Mouse (Mus musculus) forebrain, embryonic 16.5 days (tissue): ENCODE measurements around the gene H1f0. TPM values are rescaled to one million over a fixed set of nuclear protein-coding genes. Genes with fewer than 3 reads are reported as not detected.

Experiments
- ATAC-seq: fragments of 200-750 bp; cut with Nextera tagmentation; 2 replicates; pipeline ENCODE4 v1.8.0; 2017; ENCODE audit warnings: mild to moderate bottlenecking, moderate library complexity
- H3K27ac ChIP-seq: fragments of 300-500 bp; sonication (generic); 2 replicates; pipeline ENCODE4 v1.5.1; 2014; ENCODE audit warnings: low read length, control low read depth
- H3K27me3 ChIP-seq: fragments of 300-500 bp; sonication (generic); replicated peaks from 2 replicates; pipeline ENCODE4 v1.6.1; 2014; ENCODE audit warnings: low read length; ENCODE audit not compliant: control insufficient read depth, insufficient read depth
- H3K36me3 ChIP-seq: fragments of 300-500 bp; sonication (generic); 2 replicates; pipeline ENCODE4 v1.6.1; 2014; ENCODE audit not compliant: control insufficient read depth, insufficient read depth
- H3K4me1 ChIP-seq: fragments of 300-500 bp; sonication (generic); replicated peaks from 2 replicates; pipeline ENCODE4 v1.6.1; 2014; ENCODE audit warnings: low read length; ENCODE audit not compliant: control insufficient read depth, insufficient read depth
- H3K4me2 ChIP-seq: fragments of 300-500 bp; sonication (generic); 2 replicates; pipeline ENCODE4 v1.6.1; 2014; ENCODE audit warnings: mild to moderate bottlenecking, low read length, control low read depth
- H3K4me3 ChIP-seq: fragments of 300-500 bp; sonication (generic); replicated peaks from 2 replicates; pipeline ENCODE4 v1.5.1; 2014; ENCODE audit warnings: mild to moderate bottlenecking, low read length, control low read depth
- H3K9ac ChIP-seq: fragments of 300-500 bp; sonication (generic); replicated peaks from 2 replicates; pipeline ENCODE4 v1.6.1; 2014; ENCODE audit warnings: low read depth, low read length, control low read depth
- H3K9me3 ChIP-seq: fragments of 300-500 bp; sonication (generic); 2 replicates; pipeline ENCODE4 v1.6.1; 2016; ENCODE audit warnings: low read length; ENCODE audit not compliant: control insufficient read depth
- WGBS: fragments of 180-500 bp; shearing (Covaris S2); extraction: QIAGEN DNeasy Blood & Tissue Kit; methylation state at CpG from one replicate; pipeline ENCODE4 v1.1.7; 2014; 5-methylcytosine and 5-hydroxymethylcytosine counted together
- polyA plus RNA-seq: library from polyadenylated mRNA; unstranded; fragments of >200 nt; fragmentation: Nextera tagmentation; extraction: Ambion mirVana; gene quantifications from 2 replicates; pipeline ENCODE4 v1.2.1, GENCODE M21; 2015

Gene H1f0
- polyA plus RNA-seq, 1 experiment from 2014 or later = 403 TPM

GRCm38 (mm10) chr15:78989152-78990092, 38.8 kb upstream of the H1f0 start:
- ATAC-seq = no peak

GRCm38 (mm10) chr15:78990093-78990463, 38.2 kb upstream of the H1f0 start:
- H3K36me3 ChIP-seq = peaks cover 19% of the 10 kb centered on the region
- H3K27me3 ChIP-seq = no peaks in the 10 kb centered on the region
- no peak overlapping the region for H3K9ac ChIP-seq
- peaks cover 12% of the 10 kb centered on the region for H3K4me1 ChIP-seq
- no peak for ATAC-seq
- H3K4me3 ChIP-seq = no peak overlapping the region
- 94% methylated on average over 9 of the region's 9 CpGs for WGBS
- H3K4me2 ChIP-seq = no peak overlapping the region
- no peak overlapping the region for H3K27ac ChIP-seq
- no peaks in the 10 kb centered on the region for H3K9me3 ChIP-seq

More at GRCm38 (mm10) chr15:78989152-78990092, 38.8 kb upstream of the H1f0 start:
- H3K4me1 ChIP-seq = peaks cover 12% of the 10 kb centered on the region
- H3K27ac ChIP-seq = peak overlapping the region; percentile 0; the same call in 1 of the 2 replicates
- H3K9ac ChIP-seq = no peak overlapping the region
- no peak overlapping the region for H3K4me2 ChIP-seq
- no peak overlapping the region for H3K4me3 ChIP-seq
- H3K27me3 ChIP-seq = no peaks in the 10 kb centered on the region
- peaks cover 15% of the 10 kb centered on the region; the same call in 1 of the 2 replicates for H3K36me3 ChIP-seq
- H3K9me3 ChIP-seq = no peaks in the 10 kb centered on the region
- WGBS = 85% methylated on average over 14 of the region's 14 CpGs

DNA sequence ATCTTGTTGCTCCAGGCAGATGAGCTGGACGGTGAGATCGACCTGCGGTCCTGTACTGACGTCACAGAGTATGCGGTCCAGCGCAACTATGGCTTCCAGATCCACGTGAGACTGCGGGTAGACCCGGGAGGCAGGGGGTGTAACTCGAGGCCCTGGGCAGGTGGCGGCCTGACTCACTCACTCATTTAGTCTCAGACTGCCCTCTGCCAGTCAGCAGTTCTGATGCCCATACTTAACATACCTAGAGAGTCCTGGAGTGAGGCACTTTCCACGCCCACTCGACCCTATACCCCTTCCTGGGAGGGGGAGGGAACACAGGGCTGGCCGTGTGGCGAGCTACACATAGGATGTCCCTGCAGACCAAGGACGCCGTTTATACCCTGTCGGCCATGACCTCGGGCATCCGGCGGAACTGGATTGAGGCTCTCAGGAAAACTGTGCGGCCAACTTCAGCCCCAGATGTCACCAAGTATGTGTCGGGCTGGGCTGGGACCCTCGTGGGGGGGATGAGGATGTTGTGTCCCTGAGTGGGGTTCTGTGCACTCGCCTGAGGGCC, 37.2 kb upstream of the H1f0 start:
- H3K4me1 ChIP-seq = peaks cover 12% of the 10 kb centered on the region
- H3K27me3 ChIP-seq = no peaks in the 10 kb centered on the region
- H3K4me2 ChIP-seq = no peak overlapping the region
- no peaks in the 10 kb centered on the region for H3K9me3 ChIP-seq
- no peak overlapping the region for H3K4me3 ChIP-seq
- peaks cover 23% of the 10 kb centered on the region for H3K36me3 ChIP-seq
- WGBS = 94% methylated on average over 25 of the region's 25 CpGs
- ATAC-seq = no peak
- H3K9ac ChIP-seq = no peak overlapping the region
- no peak overlapping the region for H3K27ac ChIP-seq

DNA sequence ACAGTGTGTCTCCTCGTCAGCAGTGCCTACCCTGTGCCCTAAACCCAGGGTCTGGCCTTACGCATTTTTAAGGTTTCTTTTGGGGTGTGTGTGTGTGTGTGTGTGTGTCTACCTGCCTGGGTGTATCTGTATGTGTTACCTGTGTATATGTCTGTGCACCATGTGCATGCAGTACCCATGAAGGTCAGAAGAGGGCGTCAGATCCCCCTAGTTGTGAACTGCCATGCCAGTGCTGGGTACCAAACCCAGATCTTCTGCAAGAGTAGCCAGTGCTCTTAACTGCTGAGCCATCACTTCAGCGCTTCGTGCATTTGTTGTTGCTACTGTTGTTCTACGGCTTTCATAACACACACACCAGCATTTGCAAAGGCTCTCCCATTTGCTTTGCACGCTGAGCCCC, 36.0 kb upstream of the H1f0 start:
- WGBS = 94% methylated on average over 7 of the region's 7 CpGs
- Histone ChIP-seq H3K36me3 (peaks cover 23% of the 10 kb centered on the region), H3K4me2 (no peak overlapping the region), H3K27me3 (no peaks in the 10 kb centered on the region), H3K4me3 (no peak overlapping the region), H3K9ac (no peak overlapping the region), H3K9me3 (no peaks in the 10 kb centered on the region), H3K4me1 (peaks cover 12% of the 10 kb centered on the region), H3K27ac (no peak overlapping the region)
- no peak for ATAC-seq

DNA sequence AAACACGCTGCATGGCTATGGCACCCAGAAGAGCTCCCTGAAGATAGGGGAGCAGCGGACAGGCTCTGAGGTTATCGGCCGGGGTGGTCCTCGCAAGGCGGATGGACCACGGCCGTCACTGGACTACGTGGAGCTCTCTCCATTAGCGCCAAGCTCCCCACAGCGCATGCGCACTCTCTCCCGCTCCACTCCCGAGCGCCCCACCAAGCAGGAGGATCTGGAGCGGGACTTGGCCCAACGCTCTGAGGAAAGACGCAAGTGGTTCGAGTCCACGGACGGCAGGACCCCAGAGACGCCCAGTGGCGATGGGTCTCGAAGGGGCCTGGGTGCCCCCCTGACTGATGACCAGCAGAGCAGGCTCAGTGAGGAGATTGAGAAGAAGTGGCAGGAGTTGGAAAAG, 35.3 kb upstream of the H1f0 start:
- no peaks in the 10 kb centered on the region for H3K9me3 ChIP-seq
- no peak for ATAC-seq
- H3K9ac ChIP-seq = no peak overlapping the region
- H3K36me3 ChIP-seq = peaks cover 23% of the 10 kb centered on the region
- H3K4me3 ChIP-seq = no peak overlapping the region
- WGBS = 95% methylated on average over 24 of the region's 24 CpGs
- no peaks in the 10 kb centered on the region for H3K27me3 ChIP-seq
- no peak overlapping the region for H3K27ac ChIP-seq
- no peak overlapping the region for H3K4me2 ChIP-seq
- peaks cover 6% of the 10 kb centered on the region for H3K4me1 ChIP-seq

DNA sequence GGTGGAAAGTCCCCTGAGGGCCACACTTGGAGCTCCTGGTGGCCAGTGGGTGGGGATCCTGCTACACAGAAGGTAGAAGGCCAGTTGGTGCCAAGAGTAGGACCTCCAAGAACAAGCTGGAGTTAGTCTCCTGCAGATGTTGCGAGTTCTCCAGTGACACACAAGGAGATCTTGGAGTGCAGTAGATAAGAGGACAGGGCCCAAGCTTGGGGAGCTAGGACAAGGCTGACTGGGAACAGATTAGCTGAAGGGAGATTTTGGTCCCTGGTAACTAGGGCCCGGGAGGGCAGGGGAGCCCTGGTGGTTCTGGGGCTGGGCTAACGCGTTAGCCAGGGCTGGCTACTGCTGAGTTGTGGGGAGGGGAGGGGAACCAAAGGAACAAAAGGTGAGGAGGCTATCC, 32.3 kb upstream of the H1f0 start:
- Histone ChIP-seq H3K4me1 (no peaks in the 10 kb centered on the region), H3K27ac (no peak overlapping the region), H3K9me3 (no peaks in the 10 kb centered on the region), H3K4me2 (no peak overlapping the region), H3K9ac (no peak overlapping the region), H3K4me3 (no peak overlapping the region), H3K36me3 (peaks cover 29% of the 10 kb centered on the region), H3K27me3 (no peaks in the 10 kb centered on the region)
- WGBS = 96% methylated on average over 4 of the region's 4 CpGs
- no peak for ATAC-seq

- Histone ChIP-seq H3K36me3 (peaks cover 26% of the 10 kb centered on the region), H3K9me3 (no peaks in the 10 kb centered on the region), H3K27me3 (no peaks in the 10 kb centered on the region), H3K9ac (no peak overlapping the region), H3K4me2 (no peak overlapping the region), H3K27ac (no peak overlapping the region), H3K4me3 (no peak overlapping the region), H3K4me1 (no peaks in the 10 kb centered on the region)
- 82% methylated on average over 3 of the region's 3 CpGs for WGBS
- ATAC-seq = no peak
These were observed 31.6 kb upstream of the H1f0 start for GRCm38 (mm10) chr15:78996663-78997062.

DNA sequence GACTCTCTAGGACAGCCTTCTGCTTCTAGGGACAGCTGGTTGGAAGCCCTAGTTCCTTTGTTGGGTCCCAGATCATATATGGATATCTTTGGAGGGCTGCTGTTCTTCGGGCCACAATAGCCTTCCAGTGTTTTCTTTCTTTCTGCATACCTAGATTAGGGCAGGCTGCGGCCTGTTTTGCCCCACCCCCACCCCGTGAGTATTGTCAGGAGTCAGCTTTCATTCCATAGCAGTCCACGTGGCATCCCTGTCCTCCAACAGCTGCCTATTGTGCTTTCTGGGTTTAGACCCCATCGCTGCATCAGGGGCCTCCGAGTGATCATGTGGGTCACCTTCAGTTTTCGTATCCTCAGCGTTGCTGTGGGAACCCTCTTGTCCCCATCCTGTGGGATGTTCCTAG, 29.9 kb upstream of the H1f0 start:
- Histone ChIP-seq H3K4me3 (no peak overlapping the region), H3K9ac (no peak overlapping the region), H3K9me3 (no peaks in the 10 kb centered on the region), H3K27ac (no peak overlapping the region), H3K27me3 (no peaks in the 10 kb centered on the region), H3K4me2 (no peak overlapping the region), H3K4me1 (no peaks in the 10 kb centered on the region), H3K36me3 (peaks cover 23% of the 10 kb centered on the region; the same call in 1 of the 2 replicates)
- ATAC-seq = no peak
- 67% methylated on average over 8 of the region's 8 CpGs for WGBS

DNA sequence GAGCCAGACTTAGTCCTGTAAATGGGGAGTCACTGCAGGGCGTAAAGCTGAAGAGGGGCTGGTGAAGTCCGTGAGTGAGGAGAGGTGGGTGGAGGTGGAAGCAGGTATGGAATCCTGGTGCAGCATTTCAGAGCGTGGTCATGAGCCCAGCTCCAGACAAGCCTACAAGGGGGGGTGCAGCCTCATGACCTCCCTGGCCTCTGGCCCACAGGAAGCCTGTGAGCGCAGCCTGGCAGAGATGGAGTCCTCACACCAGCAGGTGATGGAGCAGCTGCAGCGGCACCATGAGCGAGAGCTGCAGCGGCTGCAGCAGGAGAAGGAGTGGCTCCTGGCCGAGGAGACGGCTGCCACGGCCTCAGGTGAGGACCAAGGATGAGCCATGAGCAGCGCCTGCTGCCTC, 28.7 kb upstream of the H1f0 start:
- ATAC-seq = no peak
- WGBS = 85% methylated on average over 11 of the region's 11 CpGs
- no peak overlapping the region for H3K27ac ChIP-seq
- no peaks in the 10 kb centered on the region for H3K4me1 ChIP-seq
- H3K9me3 ChIP-seq = no peaks in the 10 kb centered on the region
- H3K4me2 ChIP-seq = no peak overlapping the region
- H3K4me3 ChIP-seq = no peak overlapping the region
- H3K9ac ChIP-seq = no peak overlapping the region
- no peaks in the 10 kb centered on the region for H3K27me3 ChIP-seq
- peaks cover 23% of the 10 kb centered on the region; the same call in 1 of the 2 replicates for H3K36me3 ChIP-seq
